Mouse (Mus musculus): Measurements from ENCODE around the gene Fat3.

GRCm38 (mm10) chr9:15898112-15898511 lies 603.0 kb downstream of the Fat3 start:
- TF ChIP-seq GATA1 (IDR thresholded peaks at IDR 0.05; ENCODE audit: borderline replicate concordance, low read length), result no peak
- TF ChIP-seq FLI1 (IDR thresholded peaks at IDR 0.05; ENCODE audit: low read length), result no peak
